Mouse (Mus musculus): ENCODE data around the gene Sugct. TPM values are rescaled to one million over a fixed set of nuclear protein-coding genes. Genes with fewer than 3 reads are reported as not detected.

Sugct gene
- polyA plus RNA-seq, 1 experiment from 2014 or later = 4.7 TPM

- H3K27me3 ChIP-seq (ENCODE audit: control insufficient read depth, insufficient read depth, low read length) = no peaks in the 10 kb centered on the region
- ATAC-seq (ENCODE audit: insufficient number of reproducible peaks, insufficient read depth, low FRiP score, low read depth) = no peak
- no peaks in the 10 kb centered on the region for H3K4me1 ChIP-seq (ENCODE audit: control insufficient read depth, insufficient read depth, low read length)
- no peak overlapping the region for H3K4me2 ChIP-seq (replicated peaks; ENCODE audit: low read depth, low read length)
- no peak overlapping the region for H3K9ac ChIP-seq (replicated peaks; ENCODE audit: low read depth, low read length)
- H3K9me3 ChIP-seq (ENCODE audit: control insufficient read depth, low read depth, low read length) = no peaks in the 10 kb centered on the region
- H3K36me3 ChIP-seq (ENCODE audit: control insufficient read depth, insufficient read depth, low read length) = no peaks in the 10 kb centered on the region
- H3K27ac ChIP-seq (ENCODE audit: low read length) = no peak overlapping the region
- 75% methylated on average over 6 of the region's 6 CpGs for WGBS
- H3K4me3 ChIP-seq (ENCODE audit: low read depth, low read length) = no peak overlapping the region
Measured at GRCm38 (mm10) chr13:16817471-16817870, 877.9 kb downstream of the Sugct start.

- Histone ChIP-seq H3K9me3 (ENCODE audit: control insufficient read depth, low read depth, low read length) (no peaks in the 10 kb centered on the region), H3K27ac (ENCODE audit: low read length) (no peak overlapping the region), H3K9ac (replicated peaks; ENCODE audit: low read depth, low read length) (no peak overlapping the region), H3K4me3 (ENCODE audit: low read depth, low read length) (no peak overlapping the region), H3K36me3 (ENCODE audit: control insufficient read depth, insufficient read depth, low read length) (no peaks in the 10 kb centered on the region), H3K4me1 (ENCODE audit: control insufficient read depth, insufficient read depth, low read length) (no peaks in the 10 kb centered on the region), H3K27me3 (ENCODE audit: control insufficient read depth, insufficient read depth, low read length) (no peaks in the 10 kb centered on the region), H3K4me2 (replicated peaks; ENCODE audit: low read depth, low read length) (no peak overlapping the region)
- WGBS = 81% methylated on average over 5 of the region's 5 CpGs
- ATAC-seq (ENCODE audit: insufficient number of reproducible peaks, insufficient read depth, low FRiP score, low read depth) = no peak
Measured at GRCm38 (mm10) chr13:16816747-16817146, 878.6 kb downstream of the Sugct start.

- Histone ChIP-seq H3K9ac (replicated peaks; ENCODE audit: low read depth, low read length) (no peak overlapping the region), H3K27ac (ENCODE audit: low read length) (no peak overlapping the region), H3K27me3 (ENCODE audit: control insufficient read depth, insufficient read depth, low read length) (no peaks in the 10 kb centered on the region), H3K4me3 (ENCODE audit: low read depth, low read length) (no peak overlapping the region), H3K9me3 (ENCODE audit: control insufficient read depth, low read depth, low read length) (no peaks in the 10 kb centered on the region), H3K36me3 (ENCODE audit: control insufficient read depth, insufficient read depth, low read length) (no peaks in the 10 kb centered on the region), H3K4me1 (ENCODE audit: control insufficient read depth, insufficient read depth, low read length) (no peaks in the 10 kb centered on the region), H3K4me2 (replicated peaks; ENCODE audit: low read depth, low read length) (no peak overlapping the region)
- 91% methylated on average over 2 of the region's 2 CpGs for WGBS
- no peak for ATAC-seq (ENCODE audit: insufficient number of reproducible peaks, insufficient read depth, low FRiP score, low read depth)
Measured at GRCm38 (mm10) chr13:16812268-16812667, 883.1 kb downstream of the Sugct start.

Other genes starting within 250 kb of the Sugct start
- gene Mplkip, start 361 bp downstream of the Sugct start, polyA plus RNA-seq (2014; fragmentation: Nextera tagmentation; extraction: Ambion mirVana) = 61.0 and 61.3 TPM in 2 replicates
- 27.5 and 27.8 TPM in 2 replicates for gene Cdk13, start 109.5 kb upstream of the Sugct start, polyA plus RNA-seq (2014; fragmentation: Nextera tagmentation; extraction: Ambion mirVana)
- gene Rala, start 248.7 kb upstream of the Sugct start, polyA plus RNA-seq (2014; fragmentation: Nextera tagmentation; extraction: Ambion mirVana) = 101 and 105 TPM in 2 replicates